Mouse (Mus musculus) thymus, adult 2 months (tissue): ENCODE measurements around the gene Kifc3. TPM values are rescaled to one million over a fixed set of nuclear protein-coding genes. Genes with fewer than 3 reads are reported as not detected.
A peak's percentile ranks its signal among the peaks of the same experiment; 100 is the strongest.

Source experiments
- DNase-seq: peaks from one replicate; pipeline ENCODE4 v3.0.0; 2021
- H3K27ac ChIP-seq: fragments of 200-500 bp; 2 replicates; pipeline ENCODE4 v1.5.1; 2012; ENCODE audit warnings: low read length, control low read depth; ENCODE audit not compliant: control insufficient read depth, insufficient read depth
- H3K27me3 ChIP-seq: fragments of 200-500 bp; 2 replicates; pipeline ENCODE4 v1.6.1; 2012; ENCODE audit warnings: mild to moderate bottlenecking, low read length, moderate library complexity, mixed read lengths; ENCODE audit not compliant: control insufficient read depth, insufficient read depth
- H3K36me3 ChIP-seq: fragments of 200-500 bp; 2 replicates; pipeline ENCODE4 v1.6.1; 2012; ENCODE audit warnings: mild to moderate bottlenecking, low read length, moderate library complexity; ENCODE audit not compliant: control insufficient read depth, insufficient read depth
- H3K4me1 ChIP-seq: fragments of 200-500 bp; replicated peaks from 2 replicates; pipeline ENCODE4 v1.6.1; 2012; ENCODE audit warnings: low read length; ENCODE audit not compliant: control insufficient read depth, insufficient read depth
- H3K4me3 ChIP-seq: fragments of 200-500 bp; 2 replicates; pipeline ENCODE4 v1.5.1; 2012; ENCODE audit warnings: mild to moderate bottlenecking, low read length, control low read depth, moderate library complexity; ENCODE audit not compliant: control insufficient read depth, insufficient read depth
- CTCF ChIP-seq: fragments of 200-500 bp; IDR thresholded peaks from 2 replicates; pipeline ENCODE4 v1.5.1; 2012; ENCODE audit warnings: mild to moderate bottlenecking, control low read depth, low read length, moderate library complexity, borderline replicate concordance; ENCODE audit not compliant: control insufficient read depth, poor library complexity, insufficient read depth; ENCODE audit errors: extremely low read depth
- POLR2A ChIP-seq: fragments of 200-500 bp; IDR thresholded peaks from 2 replicates; pipeline ENCODE4 v1.6.1; 2012; ENCODE audit warnings: mild to moderate bottlenecking, low read length, control low read depth, moderate library complexity; ENCODE audit not compliant: control insufficient read depth, poor library complexity, insufficient read depth; ENCODE audit errors: extremely low read depth
- WGBS: fragments of 180-500 bp; shearing (Covaris S2); methylation state at CpG from one replicate; pipeline ENCODE4 v1.1.7; 2018; 5-methylcytosine and 5-hydroxymethylcytosine counted together
- polyA plus RNA-seq: library from polyadenylated mRNA; depleted of rRNA; stranded (reverse); fragments of >200 nt; gene quantifications from 2 replicates; pipeline ENCODE4 v1.2.3, GENCODE M21; 2012; rRNA removed

The Kifc3 gene
- 13.7 and 19.1 TPM in 2 replicates for polyA plus RNA-seq

- no peak for DNase-seq
- Histone ChIP-seq H3K36me3 (no peaks in the 10 kb centered on the region), H3K27ac (no peak within 1 kb of the TSS), H3K4me3 (no peak within 1 kb of the TSS), H3K27me3 (no peaks in the 10 kb centered on the region), H3K4me1 (no peaks in the 10 kb centered on the region)
- 91% methylated on average over 14 of the region's 14 CpGs for WGBS
- TF ChIP-seq CTCF: no peak
- no peak for TF ChIP-seq POLR2A
These were observed at the start of gene Kifc3 for GRCm38 (mm10) chr8:95202649-95203275. TSS of gene Kifc3 (minus strand) at chr8:95202812.

GRCm38 (mm10) chr8:95252056-95252455, 49.4 kb upstream of the Kifc3 start:
- 92% methylated on average over 9 of the region's 9 CpGs for WGBS
- TF ChIP-seq CTCF (no peak), POLR2A (no peak)
- H3K27me3 ChIP-seq: no peaks in the 10 kb centered on the region
- no peak overlapping the region for H3K4me3 ChIP-seq
- H3K4me1 ChIP-seq: peaks cover 17% of the 10 kb centered on the region
- H3K36me3 ChIP-seq: no peaks in the 10 kb centered on the region
- no peak for DNase-seq
- no peak overlapping the region for H3K27ac ChIP-seq

GRCm38 (mm10) chr8:95249847-95250246, 47.2 kb upstream of the Kifc3 start:
- TF ChIP-seq POLR2A (no peak), CTCF (no peak)
- peak; percentile 65 for DNase-seq
- H3K36me3 ChIP-seq: no peaks in the 10 kb centered on the region
- WGBS: 38% methylated on average over 4 of the region's 4 CpGs
- peaks cover 22% of the 10 kb centered on the region for H3K4me1 ChIP-seq
- no peak overlapping the region for H3K4me3 ChIP-seq
- H3K27me3 ChIP-seq: no peaks in the 10 kb centered on the region
- H3K27ac ChIP-seq: no peak overlapping the region

- Histone ChIP-seq H3K27me3 (no peaks in the 10 kb centered on the region), H3K4me1 (peaks cover 28% of the 10 kb centered on the region), H3K4me3 (no peak overlapping the region), H3K27ac (peak overlapping the region; percentile 66; the same call in 1 of the 2 replicates), H3K36me3 (no peaks in the 10 kb centered on the region)
- TF ChIP-seq POLR2A (no peak), CTCF (no peak)
- WGBS: 5% methylated on average over 5 of the region's 5 CpGs
- peak; percentile 65 for DNase-seq
These were observed 44.7 kb upstream of the Kifc3 start for GRCm38 (mm10) chr8:95247277-95247676.

- Histone ChIP-seq H3K4me3 (no peak overlapping the region), H3K4me1 (peaks cover 28% of the 10 kb centered on the region), H3K36me3 (no peaks in the 10 kb centered on the region), H3K27me3 (no peaks in the 10 kb centered on the region), H3K27ac (peak overlapping the region; percentile 88)
- DNase-seq: peak; percentile 88
- TF ChIP-seq CTCF: no peak
- 6% methylated on average over 5 of the region's 5 CpGs for WGBS
These were observed 42.6 kb upstream of the Kifc3 start for GRCm38 (mm10) chr8:95245180-95245579.

- DNase-seq: no peak
- Histone ChIP-seq H3K4me3 (no peak overlapping the region), H3K4me1 (peaks cover 27% of the 10 kb centered on the region), H3K36me3 (no peaks in the 10 kb centered on the region), H3K27ac (no peak overlapping the region), H3K27me3 (no peaks in the 10 kb centered on the region)
- no peak for TF ChIP-seq CTCF
- TF ChIP-seq POLR2A: no peak
- WGBS: 87% methylated on average over 4 of the region's 4 CpGs
These were observed 41.2 kb upstream of the Kifc3 start for GRCm38 (mm10) chr8:95243853-95244252.
